Mouse (Mus musculus) lung, postnatal 0 days (tissue): ENCODE measurements around the gene Cnbp. TPM values are rescaled to one million over a fixed set of nuclear protein-coding genes. Genes with fewer than 3 reads are reported as not detected.

ENCODE experiments used
- ATAC-seq: fragments of 200-750 bp; cut with Nextera tagmentation; 2 replicates; pipeline ENCODE4 v1.8.0; 2017; ENCODE audit warnings: moderate library complexity
- DNase-seq: peaks from one replicate; pipeline ENCODE4 v3.0.0-alpha.2; 2016; ENCODE audit warnings: low spot score
- H3K27ac ChIP-seq: fragments of 300-500 bp; sonication (generic); 2 replicates; pipeline ENCODE4 v1.5.1; 2014; ENCODE audit warnings: antibody characterized with exemption, mild to moderate bottlenecking, low read length, mixed read lengths
- H3K27me3 ChIP-seq: fragments of 300-500 bp; sonication (generic); replicated peaks from 2 replicates; pipeline ENCODE4 v1.6.1; 2014; ENCODE audit warnings: low read length, mixed read lengths; ENCODE audit not compliant: insufficient read depth
- H3K36me3 ChIP-seq: fragments of 300-500 bp; sonication (generic); 2 replicates; pipeline ENCODE4 v1.6.1; 2014; ENCODE audit warnings: low read length, mixed read lengths; ENCODE audit not compliant: insufficient read depth
- H3K4me1 ChIP-seq: fragments of 300-500 bp; sonication (generic); 2 replicates; pipeline ENCODE4 v1.6.1; 2014; ENCODE audit warnings: antibody characterized with exemption, low read depth, low read length, mixed read lengths; ENCODE audit not compliant: insufficient read depth
- H3K4me2 ChIP-seq: fragments of 300-500 bp; sonication (generic); replicated peaks from 2 replicates; pipeline ENCODE4 v1.6.1; 2014; ENCODE audit warnings: low read depth, mild to moderate bottlenecking, low read length, moderate library complexity, mixed read lengths
- H3K4me3 ChIP-seq: fragments of 300-500 bp; sonication (generic); 2 replicates; pipeline ENCODE4 v1.5.1; 2014; ENCODE audit warnings: low read depth, low read length
- H3K9ac ChIP-seq: fragments of 300-500 bp; sonication (generic); replicated peaks from 2 replicates; pipeline ENCODE4 v1.6.1; 2014; ENCODE audit warnings: low read depth, mild to moderate bottlenecking
- H3K9me3 ChIP-seq: fragments of 300-500 bp; sonication (generic); 2 replicates; pipeline ENCODE4 v1.6.1; 2016; ENCODE audit warnings: low read length, mixed read lengths
- CTCF ChIP-seq: IDR thresholded peaks from 2 replicates; pipeline ENCODE4 v1.5.1; 2016; ENCODE audit warnings: antibody characterized with exemption, mild to moderate bottlenecking
- EP300 ChIP-seq: IDR thresholded peaks from 2 replicates; pipeline ENCODE4 v1.6.1; 2016; ENCODE audit warnings: antibody characterized with exemption, mild to moderate bottlenecking, control low read depth
- whole genome bisulfite sequencing: fragments of 180-500 bp; shearing (Covaris S2); extraction: QIAGEN DNeasy Blood & Tissue Kit; methylation state at CpG from one replicate; pipeline ENCODE4 v1.1.7; 2014; 5-methylcytosine and 5-hydroxymethylcytosine counted together
- polyA plus RNA-seq: library from polyadenylated mRNA; unstranded; fragments of >200 nt; fragmentation: Nextera tagmentation; extraction: Ambion mirVana; gene quantifications from 2 replicates; pipeline ENCODE4 v1.2.1, GENCODE M21; 2015

Gene Cnbp
- polyA plus RNA-seq, 1 experiment from 2014 or later: 565 TPM

- Histone ChIP-seq H3K9ac (no peak overlapping the region), H3K27ac (no peak overlapping the region), H3K4me2 (peak overlapping the region; percentile 80; the same call in 1 of the 2 replicates), H3K4me1 (peaks cover 6% of the 10 kb centered on the region; the same call in 1 of the 2 replicates), H3K4me3 (0 out of 2 replicates have a peak overlapping the region, but pooled peaks have one; percentile 73), H3K9me3 (no peaks in the 10 kb centered on the region), H3K36me3 (no peaks in the 10 kb centered on the region), H3K27me3 (no peaks in the 10 kb centered on the region)
- 70% methylated on average over 6 of the region's 6 CpGs for WGBS
- DNase-seq (no peak), ATAC-seq (no peak)
- TF ChIP-seq CTCF: no peak
- no peak for TF ChIP-seq EP300
Observed at GRCm38 (mm10) chr6:87809651-87810161, 41.2 kb downstream of the Cnbp start.

- Histone ChIP-seq H3K27me3 (no peaks in the 10 kb centered on the region), H3K4me2 (no peak overlapping the region), H3K4me1 (peaks cover 6% of the 10 kb centered on the region; the same call in 1 of the 2 replicates), H3K9me3 (no peaks in the 10 kb centered on the region), H3K27ac (no peak overlapping the region), H3K36me3 (no peaks in the 10 kb centered on the region), H3K4me3 (no peak overlapping the region), H3K9ac (no peak overlapping the region)
- DNase-seq (peak; percentile 13), ATAC-seq (no peak)
- WGBS: 79% methylated on average over 2 of the region's 2 CpGs
- TF ChIP-seq EP300 (no peak), CTCF (no peak)
Observed at GRCm38 (mm10) chr6:87809144-87809543, 41.8 kb downstream of the Cnbp start.

- Histone ChIP-seq H3K9me3 (no peaks in the 10 kb centered on the region), H3K36me3 (no peaks in the 10 kb centered on the region), H3K27me3 (no peaks in the 10 kb centered on the region), H3K4me2 (no peak overlapping the region), H3K4me1 (peaks cover 6% of the 10 kb centered on the region; the same call in 1 of the 2 replicates), H3K9ac (no peak overlapping the region), H3K4me3 (no peak overlapping the region), H3K27ac (no peak overlapping the region)
- ATAC-seq: no peak
- no peak for TF ChIP-seq EP300
- no peak for TF ChIP-seq CTCF
- no peak for DNase-seq
- 81% methylated on average over 3 of the region's 3 CpGs for WGBS
Observed at GRCm38 (mm10) chr6:87808521-87808920, 42.4 kb downstream of the Cnbp start.

GRCm38 (mm10) chr6:87807735-87808440 lies 43.0 kb downstream of the Cnbp start:
- Histone ChIP-seq H3K4me2 (no peak overlapping the region), H3K4me1 (peaks cover 6% of the 10 kb centered on the region; the same call in 1 of the 2 replicates), H3K9me3 (no peaks in the 10 kb centered on the region), H3K9ac (no peak overlapping the region), H3K27me3 (no peaks in the 10 kb centered on the region), H3K36me3 (no peaks in the 10 kb centered on the region), H3K27ac (no peak overlapping the region), H3K4me3 (no peak overlapping the region)
- TF ChIP-seq EP300 (no peak), CTCF (no peak)
- WGBS: 76% methylated on average over 4 of the region's 4 CpGs
- ATAC-seq (no peak), DNase-seq (no peak)

GRCm38 (mm10) chr6:87806857-87807256 lies 44.0 kb downstream of the Cnbp start:
- H3K27ac ChIP-seq: no peak overlapping the region
- 40% methylated on average over 2 of the region's 2 CpGs for WGBS
- ATAC-seq: no peak

GRCm38 (mm10) chr6:87806028-87806427 lies 44.9 kb downstream of the Cnbp start:
- DNase-seq (peak; percentile 47), ATAC-seq (peak; percentile 37; the same call in 1 of the 2 replicates)
- 46% methylated on average over 2 of the region's 2 CpGs for WGBS
- H3K9me3 ChIP-seq: no peaks in the 10 kb centered on the region
- TF ChIP-seq EP300: no peak
- TF ChIP-seq CTCF: peak; percentile 50
- no peak overlapping the region for H3K27ac ChIP-seq
- H3K4me1 ChIP-seq: peaks cover 6% of the 10 kb centered on the region; the same call in 1 of the 2 replicates
- H3K9ac ChIP-seq: no peak overlapping the region
- no peak overlapping the region for H3K4me3 ChIP-seq
- H3K36me3 ChIP-seq: no peaks in the 10 kb centered on the region
- H3K4me2 ChIP-seq: no peak overlapping the region
- H3K27me3 ChIP-seq: no peaks in the 10 kb centered on the region

More at GRCm38 (mm10) chr6:87806857-87807256, 44.0 kb downstream of the Cnbp start:
- Histone ChIP-seq H3K4me1 (peaks cover 6% of the 10 kb centered on the region; the same call in 1 of the 2 replicates), H3K4me3 (no peak overlapping the region), H3K36me3 (no peaks in the 10 kb centered on the region), H3K4me2 (no peak overlapping the region), H3K9me3 (no peaks in the 10 kb centered on the region), H3K27me3 (no peaks in the 10 kb centered on the region), H3K9ac (no peak overlapping the region)
- TF ChIP-seq EP300 (no peak), CTCF (no peak; the same call in 1 of the 2 replicates)
- DNase-seq: no peak
